Mouse (Mus musculus): ENCODE measurements at regions not wholly inside any gene's neighbourhood (a gene's known extent, or its start where the extent isn't known, plus 50 kb on each side); places are given as distances from the start of the nearest gene placed in this dataset.

DNA sequence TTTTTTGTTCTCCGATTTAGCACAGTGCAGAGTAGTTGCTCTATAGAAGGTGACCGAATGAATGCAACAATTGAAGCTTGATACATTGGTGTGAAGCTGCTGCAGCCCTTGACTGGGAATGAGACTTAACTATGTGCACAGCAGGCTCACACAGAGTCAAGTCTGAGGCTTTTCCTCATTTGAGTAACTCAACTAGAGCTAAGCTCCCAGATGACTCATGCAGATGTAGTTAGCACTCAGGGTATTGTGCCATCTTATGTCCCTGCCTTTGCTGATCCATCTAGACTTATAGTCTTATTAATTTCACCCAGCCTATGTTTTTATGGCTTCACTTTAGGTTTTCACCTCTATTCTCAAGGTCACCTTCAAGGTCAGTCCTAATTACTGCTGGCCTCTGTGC, 152.8 kb upstream of the Pgrmc2 start:
- no peak for TF ChIP-seq CTCF (IDR thresholded peaks at IDR 0.05; ENCODE audit: borderline replicate concordance, extremely low read depth, insufficient read depth, insufficient read length)
- no peak for TF ChIP-seq POLR2A (IDR thresholded peaks at IDR 0.05; ENCODE audit: borderline replicate concordance, extremely low read depth, insufficient read depth, insufficient read length, poor library complexity, severe bottlenecking)

Data from brain, embryonic 14.5 days (tissue).